Mouse (Mus musculus) limb, embryonic 13.5 days (tissue): Measurements from ENCODE around the gene Ttc12. TPM values are rescaled to one million over a fixed set of nuclear protein-coding genes. Genes with fewer than 3 reads are reported as not detected.

Experiments
- ATAC-seq: fragments of 200-750 bp; cut with Nextera tagmentation; 2 replicates; pipeline ENCODE4 v1.8.0; 2017; ENCODE audit warnings: low read depth, moderate number of reproducible peaks, moderate TSS enrichment; ENCODE audit not compliant: low FRiP score
- H3K27ac ChIP-seq: fragments of 300-500 bp; sonication (generic); 2 replicates; pipeline ENCODE4 v1.5.1; 2015; ENCODE audit warnings: inconsistent platforms, mild to moderate bottlenecking, moderate library complexity
- H3K27me3 ChIP-seq: fragments of 300-500 bp; sonication (generic); 2 replicates; pipeline ENCODE4 v1.6.1; 2015; ENCODE audit warnings: mild to moderate bottlenecking, inconsistent platforms
- H3K36me3 ChIP-seq: fragments of 300-500 bp; sonication (generic); 2 replicates; pipeline ENCODE4 v1.6.1; 2015; ENCODE audit warnings: inconsistent platforms, mild to moderate bottlenecking, moderate library complexity
- H3K4me1 ChIP-seq: fragments of 300-500 bp; sonication (generic); 2 replicates; pipeline ENCODE4 v1.6.1; 2015; ENCODE audit warnings: inconsistent platforms
- H3K4me2 ChIP-seq: fragments of 300-500 bp; sonication (generic); replicated peaks from 2 replicates; pipeline ENCODE4 v1.6.1; 2015; ENCODE audit warnings: inconsistent platforms, mild to moderate bottlenecking, moderate library complexity
- H3K4me3 ChIP-seq: fragments of 300-500 bp; sonication (generic); 2 replicates; pipeline ENCODE4 v1.5.1; 2015; ENCODE audit warnings: moderate library complexity, mild to moderate bottlenecking, inconsistent platforms
- H3K9ac ChIP-seq: fragments of 300-500 bp; sonication (generic); 2 replicates; pipeline ENCODE4 v1.6.1; 2015; ENCODE audit warnings: mild to moderate bottlenecking, inconsistent platforms
- H3K9me3 ChIP-seq: fragments of 300-500 bp; sonication (generic); 2 replicates; pipeline ENCODE4 v1.6.1; 2016; ENCODE audit warnings: inconsistent platforms
- WGBS: fragments of 180-500 bp; shearing (Covaris S2); methylation state at CpG from one replicate; pipeline ENCODE4 v1.1.7; 2015; 5-methylcytosine and 5-hydroxymethylcytosine counted together
- polyA plus RNA-seq: library from polyadenylated mRNA; unstranded; fragments of >200 nt; fragmentation: Nextera tagmentation; extraction: Ambion mirVana; gene quantifications from 2 replicates; pipeline ENCODE4 v1.2.1, GENCODE M21; 2015

Ttc12 gene
- 1.2 and 1.4 TPM in 2 replicates for polyA plus RNA-seq

GRCm38 (mm10) chr9:49485892-49486311 lies at the start of gene Ttc12:
Gene Ttc12, minus strand, starts transcription at chr9:49486225.
- ATAC-seq: peak; percentile 90

GRCm38 (mm10) chr9:49534958-49535357 lies 48.9 kb upstream of the Ttc12 start:
- H3K9ac ChIP-seq: no peak overlapping the region
- no peak overlapping the region for H3K4me2 ChIP-seq
- H3K27me3 ChIP-seq: no peaks in the 10 kb centered on the region
- ATAC-seq: no peak
- H3K4me1 ChIP-seq: peaks cover 42% of the 10 kb centered on the region
- H3K27ac ChIP-seq: no peak overlapping the region
- no peaks in the 10 kb centered on the region for H3K9me3 ChIP-seq
- H3K36me3 ChIP-seq: 0 out of 2 replicates have a peak, but pooled peaks cover 5% of the 10 kb centered on the region
- H3K4me3 ChIP-seq: no peak overlapping the region
- 48% methylated on average over 4 of the region's 4 CpGs for WGBS

More at GRCm38 (mm10) chr9:49485892-49486311, at the start of gene Ttc12:
- Histone ChIP-seq H3K9me3 (no peaks in the 10 kb centered on the region), H3K9ac (peak within 1 kb of the TSS; percentile 67), H3K4me1 (peaks cover 33% of the 10 kb centered on the region), H3K27ac (no peak within 1 kb of the TSS), H3K4me3 (peak within 1 kb of the TSS; percentile 55), H3K36me3 (no peaks in the 10 kb centered on the region), H3K27me3 (peaks cover 8% of the 10 kb centered on the region; the same call in 1 of the 2 replicates), H3K4me2 (peak within 1 kb of the TSS; percentile 88)
- under 1% methylated on average over 18 of the region's 18 CpGs for WGBS

- no peak for ATAC-seq
- Histone ChIP-seq H3K4me1 (peaks cover 42% of the 10 kb centered on the region), H3K4me3 (no peak overlapping the region), H3K27ac (no peak overlapping the region), H3K4me2 (no peak overlapping the region), H3K9ac (no peak overlapping the region), H3K9me3 (no peaks in the 10 kb centered on the region), H3K36me3 (0 out of 2 replicates have a peak, but pooled peaks cover 5% of the 10 kb centered on the region), H3K27me3 (no peaks in the 10 kb centered on the region)
- 34% methylated on average over 8 of the region's 8 CpGs for WGBS
Measured at GRCm38 (mm10) chr9:49533912-49534491, 48.0 kb upstream of the Ttc12 start.

- Histone ChIP-seq H3K27ac (no peak overlapping the region), H3K36me3 (0 out of 2 replicates have a peak, but pooled peaks cover 5% of the 10 kb centered on the region), H3K9ac (no peak overlapping the region), H3K4me3 (no peak overlapping the region), H3K27me3 (no peaks in the 10 kb centered on the region), H3K4me2 (no peak overlapping the region), H3K9me3 (no peaks in the 10 kb centered on the region), H3K4me1 (peaks cover 42% of the 10 kb centered on the region)
- peak; percentile 49; the same call in 1 of the 2 replicates for ATAC-seq
- 67% methylated on average over 7 of the region's 7 CpGs for WGBS
Measured at GRCm38 (mm10) chr9:49533455-49533854, 47.4 kb upstream of the Ttc12 start.

- H3K4me2 ChIP-seq: no peak overlapping the region
- 0 out of 2 replicates have a peak, but pooled peaks cover 5% of the 10 kb centered on the region for H3K36me3 ChIP-seq
- no peak overlapping the region for H3K27ac ChIP-seq
- H3K9me3 ChIP-seq: no peaks in the 10 kb centered on the region
- no peak overlapping the region for H3K4me3 ChIP-seq
- no peaks in the 10 kb centered on the region for H3K27me3 ChIP-seq
- 92% methylated on average over 6 of the region's 6 CpGs for WGBS
- peaks cover 33% of the 10 kb centered on the region for H3K4me1 ChIP-seq
- H3K9ac ChIP-seq: no peak overlapping the region
- no peak for ATAC-seq
Measured at GRCm38 (mm10) chr9:49531833-49532232, 45.8 kb upstream of the Ttc12 start.

- H3K27me3 ChIP-seq: no peaks in the 10 kb centered on the region
- H3K4me1 ChIP-seq: peaks cover 28% of the 10 kb centered on the region
- no peaks in the 10 kb centered on the region for H3K9me3 ChIP-seq
- no peak overlapping the region for H3K4me2 ChIP-seq
- H3K4me3 ChIP-seq: no peak overlapping the region
- H3K27ac ChIP-seq: no peak overlapping the region
- no peak for ATAC-seq
- H3K9ac ChIP-seq: no peak overlapping the region
- H3K36me3 ChIP-seq: 0 out of 2 replicates have a peak, but pooled peaks cover 5% of the 10 kb centered on the region
- 24% methylated on average over 7 of the region's 7 CpGs for WGBS
Measured at GRCm38 (mm10) chr9:49531257-49531656, 45.2 kb upstream of the Ttc12 start.

GRCm38 (mm10) chr9:49530739-49531138 lies 44.7 kb upstream of the Ttc12 start:
- Histone ChIP-seq H3K9me3 (no peaks in the 10 kb centered on the region), H3K27me3 (no peaks in the 10 kb centered on the region), H3K9ac (no peak overlapping the region), H3K4me1 (peaks cover 23% of the 10 kb centered on the region), H3K4me2 (no peak overlapping the region), H3K36me3 (0 out of 2 replicates have a peak, but pooled peaks cover 5% of the 10 kb centered on the region), H3K4me3 (no peak overlapping the region), H3K27ac (no peak overlapping the region)
- no peak for ATAC-seq
- WGBS: 43% methylated on average over 4 of the region's 4 CpGs

GRCm38 (mm10) chr9:49529366-49529959 lies 43.4 kb upstream of the Ttc12 start:
- H3K9me3 ChIP-seq: no peaks in the 10 kb centered on the region
- no peak overlapping the region for H3K9ac ChIP-seq
- no peak overlapping the region for H3K4me3 ChIP-seq
- 0 out of 2 replicates have a peak, but pooled peaks cover 5% of the 10 kb centered on the region for H3K36me3 ChIP-seq
- H3K27me3 ChIP-seq: no peaks in the 10 kb centered on the region
- ATAC-seq: no peak
- WGBS: 58% methylated on average over 8 of the region's 8 CpGs
- H3K4me1 ChIP-seq: peaks cover 25% of the 10 kb centered on the region
- H3K4me2 ChIP-seq: no peak overlapping the region
- H3K27ac ChIP-seq: no peak overlapping the region

GRCm38 (mm10) chr9:49528943-49529342 lies 42.9 kb upstream of the Ttc12 start:
- no peak overlapping the region for H3K4me2 ChIP-seq
- H3K27me3 ChIP-seq: no peaks in the 10 kb centered on the region
- no peak overlapping the region for H3K4me3 ChIP-seq
- 0 out of 2 replicates have a peak, but pooled peaks cover 5% of the 10 kb centered on the region for H3K36me3 ChIP-seq
- ATAC-seq: no peak
- 54% methylated on average over 10 of the region's 10 CpGs for WGBS
- peaks cover 25% of the 10 kb centered on the region for H3K4me1 ChIP-seq
- H3K9me3 ChIP-seq: no peaks in the 10 kb centered on the region
- H3K27ac ChIP-seq: no peak overlapping the region
- no peak overlapping the region for H3K9ac ChIP-seq

GRCm38 (mm10) chr9:49528026-49528425 lies 42.0 kb upstream of the Ttc12 start:
- no peak overlapping the region for H3K27ac ChIP-seq
- H3K27me3 ChIP-seq: no peaks in the 10 kb centered on the region
- H3K9ac ChIP-seq: no peak overlapping the region
- 0 out of 2 replicates have a peak, but pooled peaks cover 5% of the 10 kb centered on the region for H3K36me3 ChIP-seq
- H3K4me3 ChIP-seq: no peak overlapping the region
- H3K4me2 ChIP-seq: no peak overlapping the region
- peaks cover 24% of the 10 kb centered on the region for H3K4me1 ChIP-seq
- H3K9me3 ChIP-seq: no peaks in the 10 kb centered on the region
- 87% methylated on average over 5 of the region's 5 CpGs for WGBS
- no peak for ATAC-seq

- no peak overlapping the region for H3K27ac ChIP-seq
- H3K4me1 ChIP-seq: peaks cover 24% of the 10 kb centered on the region
- H3K36me3 ChIP-seq: 0 out of 2 replicates have a peak, but pooled peaks cover 5% of the 10 kb centered on the region
- 63% methylated on average over 8 of the region's 8 CpGs for WGBS
- H3K9me3 ChIP-seq: no peaks in the 10 kb centered on the region
- no peaks in the 10 kb centered on the region for H3K27me3 ChIP-seq
- ATAC-seq: no peak
- no peak overlapping the region for H3K9ac ChIP-seq
- H3K4me2 ChIP-seq: no peak overlapping the region
- H3K4me3 ChIP-seq: no peak overlapping the region
Measured at GRCm38 (mm10) chr9:49527340-49527739, 41.3 kb upstream of the Ttc12 start.

- Histone ChIP-seq H3K4me2 (no peak overlapping the region), H3K9ac (0 out of 2 replicates have a peak overlapping the region, but pooled peaks have one; percentile 1), H3K36me3 (peaks cover 9% of the 10 kb centered on the region), H3K9me3 (no peaks in the 10 kb centered on the region), H3K4me1 (peaks cover 13% of the 10 kb centered on the region), H3K27me3 (no peaks in the 10 kb centered on the region), H3K27ac (no peak overlapping the region), H3K4me3 (no peak overlapping the region)
- no peak for ATAC-seq
- 55% methylated on average over 9 of the region's 9 CpGs for WGBS
Measured at GRCm38 (mm10) chr9:49524721-49525120, 38.7 kb upstream of the Ttc12 start.
